Mouse (Mus musculus) brain, embryonic 14.5 days (tissue): ENCODE data around the gene Chmp6.

Experiments
- CTCF ChIP-seq: fragments of 200-500 bp; IDR thresholded peaks from 2 replicates; pipeline ENCODE4 v1.5.1; 2012; ENCODE audit warnings: inconsistent platforms, mild to moderate bottlenecking, moderate library complexity, borderline replicate concordance; ENCODE audit not compliant: insufficient read depth, insufficient read length; ENCODE audit errors: extremely low read depth
- POLR2A ChIP-seq: fragments of 200-500 bp; IDR thresholded peaks from 2 replicates; pipeline ENCODE4 v1.6.1; 2012; ENCODE audit warnings: mild to moderate bottlenecking, inconsistent platforms, borderline replicate concordance; ENCODE audit not compliant: poor library complexity, insufficient read depth, insufficient read length, severe bottlenecking; ENCODE audit errors: extremely low read depth

- no peak for TF ChIP-seq CTCF
- no peak for TF ChIP-seq POLR2A
Observed at GRCm38 (mm10) chr11:119901174-119901573, 12.1 kb upstream of the Chmp6 start.
